Mouse (Mus musculus) kidney, embryonic 16.5 days (tissue): ENCODE measurements around the gene Cd82. TPM values are rescaled to one million over a fixed set of nuclear protein-coding genes. Genes with fewer than 3 reads are reported as not detected.

Experiments
- ATAC-seq: fragments of 200-750 bp; cut with Nextera tagmentation; 2 replicates; pipeline ENCODE4 v1.8.0; 2017; ENCODE audit warnings: moderate TSS enrichment; ENCODE audit not compliant: low FRiP score, low TSS enrichment
- H3K27ac ChIP-seq: fragments of 300-500 bp; sonication (generic); 2 replicates; pipeline ENCODE4 v1.5.1; 2014; ENCODE audit warnings: low read length
- H3K27me3 ChIP-seq: fragments of 300-500 bp; sonication (generic); 2 replicates; pipeline ENCODE4 v1.6.1; 2014; ENCODE audit warnings: low read length, control low read depth, mixed read lengths; ENCODE audit not compliant: insufficient read depth
- H3K36me3 ChIP-seq: fragments of 300-500 bp; sonication (generic); 2 replicates; pipeline ENCODE4 v1.6.1; 2014; ENCODE audit warnings: low read length, control low read depth, mixed read lengths; ENCODE audit not compliant: insufficient read depth
- H3K4me1 ChIP-seq: fragments of 300-500 bp; sonication (generic); 2 replicates; pipeline ENCODE4 v1.6.1; 2014; ENCODE audit warnings: low read length, control low read depth, mixed read lengths; ENCODE audit not compliant: insufficient read depth
- H3K4me2 ChIP-seq: fragments of 300-500 bp; sonication (generic); replicated peaks from 2 replicates; pipeline ENCODE4 v1.6.1; 2014; ENCODE audit warnings: low read depth, low read length
- H3K4me3 ChIP-seq: fragments of 300-500 bp; sonication (generic); 2 replicates; pipeline ENCODE4 v1.5.1; 2014; ENCODE audit warnings: mild to moderate bottlenecking, low read length
- H3K9ac ChIP-seq: fragments of 300-500 bp; sonication (generic); replicated peaks from 2 replicates; pipeline ENCODE4 v1.6.1; 2014; ENCODE audit warnings: low read length
- H3K9me3 ChIP-seq: fragments of 300-500 bp; sonication (generic); 2 replicates; pipeline ENCODE4 v1.6.1; 2016; ENCODE audit warnings: low read length, control low read depth
- WGBS: fragments of 180-500 bp; shearing (Covaris S2); extraction: QIAGEN DNeasy Blood & Tissue Kit; methylation state at CpG from one replicate; pipeline ENCODE4 v1.1.7; 2014; 5-methylcytosine and 5-hydroxymethylcytosine counted together
- microRNA-seq: library from miRNA; unstranded; fragments of <30 nt; microRNA quantifications from one replicate; pipeline ENCODE4, GENCODE M21; 2016
- polyA plus RNA-seq: library from polyadenylated mRNA; unstranded; fragments of >200 nt; fragmentation: Nextera tagmentation; extraction: Ambion mirVana; gene quantifications from 2 replicates; pipeline ENCODE4 v1.2.1, GENCODE M21; 2015

Gene Cd82
- polyA plus RNA-seq, 1 experiment from 2014 or later = 71.8 TPM

DNA sequence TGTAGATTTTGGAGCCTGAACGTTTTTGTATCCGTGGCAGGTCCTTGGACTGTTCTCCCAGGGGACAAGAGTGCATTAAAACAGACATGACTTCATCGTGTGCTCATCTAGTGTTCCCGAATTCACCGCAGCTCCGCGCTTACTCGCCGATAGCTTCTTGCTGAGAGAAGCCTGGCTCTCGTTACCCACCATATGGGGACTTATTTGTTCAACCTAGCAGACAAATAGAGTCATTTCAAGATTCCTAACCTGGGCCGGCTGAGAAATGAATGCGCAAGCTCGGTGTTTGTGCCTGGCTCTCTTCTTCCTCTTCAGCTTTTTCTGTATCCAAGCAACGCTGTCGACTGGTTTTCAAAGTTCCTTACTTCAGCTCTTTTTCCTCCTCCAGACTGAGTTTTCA lies 85.1 kb downstream of the Cd82 start:
- peaks cover 4% of the 10 kb centered on the region; the same call in 1 of the 2 replicates for H3K9me3 ChIP-seq
- H3K4me3 ChIP-seq = no peak overlapping the region
- H3K27me3 ChIP-seq = no peaks in the 10 kb centered on the region
- WGBS = 67% methylated on average over 15 of the region's 15 CpGs
- 0 out of 2 replicates have a peak, but pooled peaks cover 5% of the 10 kb centered on the region for H3K4me1 ChIP-seq
- ATAC-seq = no peak
- no peak overlapping the region for H3K4me2 ChIP-seq
- no peak overlapping the region for H3K9ac ChIP-seq
- H3K27ac ChIP-seq = no peak overlapping the region
- no peaks in the 10 kb centered on the region for H3K36me3 ChIP-seq

DNA sequence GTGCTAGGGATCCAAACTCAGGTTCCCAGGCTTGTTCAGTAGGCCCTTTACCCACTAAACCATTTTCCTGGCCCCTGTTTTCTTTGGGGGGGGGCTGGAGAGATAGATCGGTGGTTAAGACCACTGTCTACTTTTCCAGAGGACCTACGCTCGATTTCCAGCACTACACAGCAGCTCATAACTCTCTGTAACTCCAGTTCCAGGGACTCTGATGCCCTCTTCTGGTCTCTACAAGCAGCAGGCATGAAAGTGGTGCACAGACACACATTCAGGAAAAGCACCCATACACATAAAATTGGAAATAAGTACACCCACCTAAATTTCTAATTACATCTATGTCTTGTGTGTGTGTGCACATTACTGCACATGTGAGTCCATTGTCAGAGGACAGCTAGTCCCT lies 85.8 kb downstream of the Cd82 start:
- Histone ChIP-seq H3K27ac (no peak overlapping the region), H3K27me3 (no peaks in the 10 kb centered on the region), H3K9me3 (peaks cover 4% of the 10 kb centered on the region; the same call in 1 of the 2 replicates), H3K9ac (no peak overlapping the region), H3K36me3 (no peaks in the 10 kb centered on the region), H3K4me2 (no peak overlapping the region), H3K4me1 (0 out of 2 replicates have a peak, but pooled peaks cover 2% of the 10 kb centered on the region), H3K4me3 (no peak overlapping the region)
- no peak for ATAC-seq
- WGBS = 94% methylated on average over 3 of the region's 3 CpGs

GRCm38 (mm10) chr2:93372872-93373271 lies 90.1 kb downstream of the Cd82 start:
- no peak overlapping the region for H3K27ac ChIP-seq
- ATAC-seq = no peak
- 95% methylated on average over 10 of the region's 10 CpGs for WGBS

DNA sequence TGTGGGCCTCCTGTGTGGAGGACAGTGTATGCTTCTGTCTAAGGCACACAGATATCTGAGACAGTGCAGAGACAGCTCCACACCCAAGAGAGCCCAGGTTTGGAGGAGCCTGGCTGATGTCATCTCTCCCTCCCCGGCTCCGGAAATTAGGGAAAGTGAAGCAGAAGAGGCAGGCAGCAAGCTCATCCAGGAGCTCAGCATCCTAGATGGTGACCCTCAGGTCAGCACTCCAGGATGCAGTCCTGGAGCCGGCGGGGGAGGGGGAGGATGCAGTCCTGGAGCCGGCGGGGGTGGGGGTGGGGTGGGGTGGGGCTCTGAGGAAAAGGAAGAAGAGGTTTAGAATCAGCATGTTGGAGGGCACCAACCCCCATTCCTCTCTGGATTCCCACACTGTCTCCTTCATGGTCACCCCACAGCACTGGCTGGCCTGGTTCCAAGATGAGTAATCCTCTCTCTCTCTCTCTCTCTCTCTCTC lies 90.8 kb downstream of the Cd82 start:
- peak overlapping the region; percentile 32; the same call in 1 of the 2 replicates for H3K27ac ChIP-seq
- H3K27me3 ChIP-seq = no peaks in the 10 kb centered on the region
- no peak overlapping the region for H3K4me3 ChIP-seq
- H3K36me3 ChIP-seq = no peaks in the 10 kb centered on the region
- 26% methylated on average over 3 of the region's 6 CpGs for WGBS
- peaks cover 3% of the 10 kb centered on the region; the same call in 1 of the 2 replicates for H3K9me3 ChIP-seq
- H3K9ac ChIP-seq = no peak overlapping the region
- ATAC-seq = peak; percentile 79
- no peak overlapping the region for H3K4me2 ChIP-seq
- H3K4me1 ChIP-seq = peaks cover 4% of the 10 kb centered on the region; the same call in 1 of the 2 replicates

More at GRCm38 (mm10) chr2:93372872-93373271, 90.1 kb downstream of the Cd82 start:
- Histone ChIP-seq H3K27me3 (no peaks in the 10 kb centered on the region), H3K9ac (no peak overlapping the region), H3K9me3 (peaks cover 4% of the 10 kb centered on the region; the same call in 1 of the 2 replicates), H3K4me2 (no peak overlapping the region), H3K4me3 (no peak overlapping the region), H3K36me3 (no peaks in the 10 kb centered on the region), H3K4me1 (peaks cover 4% of the 10 kb centered on the region; the same call in 1 of the 2 replicates)

Small RNA genes lying within 50 kb of the gene (microRNA-seq; reads per million reads assigned to microRNA genes)
- gene Mir7001 = not detected

Other genes with a start within 250 kb of the Cd82 start
- 35.0 and 47.0 TPM in 2 replicates for gene Tspan18, start 128.6 kb downstream of the Cd82 start, polyA plus RNA-seq
- not detected in 2 replicates for gene Gm10803, start 97.4 kb upstream of the Cd82 start, polyA plus RNA-seq
- gene Alx4, start 179.2 kb upstream of the Cd82 start, polyA plus RNA-seq = 0.17 and 0.21 TPM in 2 replicates